Mouse (Mus musculus) layer of hippocampus, postnatal 10 days (tissue): ENCODE results near the gene Tmem186. TPM values are rescaled to one million over a fixed set of nuclear protein-coding genes. Genes with fewer than 3 reads are reported as not detected.

Experiments used
- DNase-seq, 2 experiments: peaks; one replicate each; pipeline ENCODE4 v3.0.0; 2021; ENCODE audit warnings: low spot score in 2 of 2
- microRNA-seq, 2 experiments: library from miRNA; unstranded; fragments of <30 nt; microRNA quantifications; one replicate each; pipeline ENCODE4 v1.2.0; 2021
- total RNA-seq, 2 experiments: library from RNA; stranded (reverse); gene quantifications; 2 replicates each; pipeline ENCODE4 v1.2.3; 2021

Tmem186 gene
- total RNA-seq, 2 experiments from 2014 or later, result 10.9 to 11.1 TPM

DNA sequence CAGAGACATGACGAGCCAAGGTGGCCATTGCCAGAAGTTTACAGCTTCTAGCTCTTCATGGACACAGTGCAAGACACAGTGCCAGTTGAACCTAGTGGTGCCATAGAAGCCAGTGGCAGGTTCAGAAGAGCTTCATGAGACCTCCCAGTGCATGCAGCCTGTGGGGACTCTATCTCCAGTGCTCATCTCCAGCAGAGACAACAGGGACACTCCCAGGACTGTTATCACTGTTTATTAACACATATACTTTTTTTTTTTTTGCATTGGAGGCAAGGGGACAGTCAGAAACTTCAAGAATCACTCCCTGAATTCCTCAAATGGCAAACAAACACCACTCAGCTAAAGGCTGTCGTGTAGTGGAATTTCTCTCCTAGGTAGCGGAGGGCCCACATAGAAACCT is 24.1 kb downstream of the Tmem186 start:
- no peak for DNase-seq

DNA sequence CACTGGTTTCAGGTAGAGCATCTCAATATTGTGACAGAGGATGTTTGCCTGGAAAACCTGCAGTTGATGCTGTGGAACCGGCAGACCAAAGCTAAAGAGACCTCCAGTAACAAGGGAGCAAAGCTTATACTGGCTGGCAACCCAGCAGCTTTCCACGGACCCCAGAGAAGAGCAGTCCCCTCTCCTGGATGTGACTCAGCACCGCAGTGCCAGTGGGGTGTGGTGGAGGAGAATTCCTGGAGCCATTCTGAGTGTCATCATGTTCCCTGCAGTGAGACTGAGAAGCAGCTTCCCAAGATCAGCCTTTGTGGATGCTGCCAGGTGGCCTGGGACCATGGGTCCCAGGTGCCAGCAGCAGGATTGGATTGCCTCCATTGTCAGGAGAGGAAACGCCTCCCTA is 24.5 kb downstream of the Tmem186 start:
- no peak for DNase-seq

DNA sequence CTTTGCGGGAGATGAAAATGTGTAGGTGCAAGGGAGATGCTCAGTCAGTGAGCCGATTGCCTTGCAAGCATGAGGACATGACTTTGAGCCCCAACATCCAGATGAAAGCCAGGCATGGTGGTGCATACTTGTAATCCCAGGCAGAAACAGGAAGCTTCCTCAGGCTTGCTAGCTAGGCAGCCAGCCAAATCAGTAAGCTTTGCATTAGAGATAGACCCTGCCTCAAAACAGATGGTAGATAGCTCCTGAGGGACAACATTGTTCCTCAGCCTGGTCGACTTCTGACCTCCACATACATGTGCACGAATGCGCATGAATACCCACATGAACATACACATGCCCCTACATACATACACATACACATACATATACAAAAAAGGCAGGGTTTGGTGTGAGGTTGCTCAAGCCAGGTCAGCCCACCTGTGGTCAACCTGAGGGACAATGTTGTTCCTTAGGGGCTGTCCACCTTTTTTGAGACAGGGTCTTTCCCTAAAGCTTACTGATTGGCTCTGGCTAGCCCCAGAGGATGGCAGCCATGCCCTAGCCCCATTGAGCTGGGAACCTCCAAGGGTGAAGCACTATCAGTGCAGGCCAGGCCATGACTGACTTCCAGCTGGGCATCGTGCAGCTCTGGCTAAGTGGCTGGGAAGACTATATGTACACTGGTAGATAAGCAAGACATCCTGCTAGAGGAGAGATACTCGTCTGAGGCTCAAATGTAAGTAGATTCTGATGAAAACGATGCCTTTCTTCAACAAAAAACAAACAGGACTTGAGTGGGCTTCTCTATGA is 25.1 kb downstream of the Tmem186 start:
- DNase-seq, result no peak

DNA sequence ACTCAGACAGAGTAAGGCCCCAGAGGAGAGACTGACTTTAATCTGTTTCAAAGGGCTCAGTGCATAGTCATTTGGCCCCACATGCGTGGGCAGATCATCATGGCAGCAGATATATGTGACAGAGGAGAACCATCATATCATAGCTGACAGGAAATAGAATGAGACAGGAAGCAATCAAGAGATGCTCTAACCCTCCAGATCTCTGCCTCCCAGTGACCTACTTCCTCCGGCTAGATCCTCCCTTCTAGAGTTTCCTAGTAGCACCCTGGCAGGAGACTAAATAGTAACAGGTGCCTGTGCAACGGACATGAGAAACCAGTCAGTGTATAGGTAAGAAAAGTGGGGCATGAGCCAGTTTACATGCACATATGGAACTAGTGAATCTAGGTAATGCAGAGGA is 27.1 kb downstream of the Tmem186 start:
- no peak for DNase-seq

DNA sequence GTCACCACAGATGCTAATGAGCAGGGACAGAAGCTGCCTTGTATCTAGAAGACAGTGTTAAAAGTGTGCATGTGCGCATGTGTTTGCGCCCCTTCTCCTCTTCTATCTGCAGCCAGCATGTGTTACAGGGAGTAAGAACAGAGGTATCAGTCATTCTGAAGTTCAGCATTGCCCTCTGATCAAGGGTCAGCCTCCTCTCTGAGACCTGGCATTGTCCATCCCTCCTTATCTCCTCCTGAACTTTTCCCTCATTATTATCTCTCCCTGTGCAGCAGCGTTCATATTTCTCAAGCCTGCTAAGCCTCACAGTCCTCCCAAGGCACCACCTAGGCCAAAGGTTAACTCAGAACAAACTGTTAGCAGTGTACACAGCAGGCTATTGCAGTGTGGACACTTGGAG is 33.7 kb downstream of the Tmem186 start:
- DNase-seq, result no peak

DNA sequence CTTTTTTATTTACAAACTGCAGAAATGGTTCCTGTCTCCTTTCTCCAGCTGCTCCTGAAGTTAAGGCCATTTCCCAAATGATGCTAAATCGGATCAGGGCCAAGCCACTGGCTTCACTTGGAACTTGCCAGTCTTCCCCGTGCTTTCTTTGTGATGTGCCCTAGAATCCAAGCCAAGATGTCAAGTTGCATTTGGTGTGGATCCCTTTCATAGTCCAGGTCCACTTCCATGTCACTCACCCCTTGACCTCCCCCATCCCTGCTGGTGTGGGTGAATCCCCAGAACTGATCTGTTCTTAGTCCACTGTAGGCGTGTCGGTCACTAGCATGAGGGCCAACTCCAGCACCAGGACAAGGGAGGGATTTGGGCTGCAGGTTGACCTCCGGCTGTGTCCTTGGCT is 40.0 kb downstream of the Tmem186 start:
- no peak for DNase-seq

DNA sequence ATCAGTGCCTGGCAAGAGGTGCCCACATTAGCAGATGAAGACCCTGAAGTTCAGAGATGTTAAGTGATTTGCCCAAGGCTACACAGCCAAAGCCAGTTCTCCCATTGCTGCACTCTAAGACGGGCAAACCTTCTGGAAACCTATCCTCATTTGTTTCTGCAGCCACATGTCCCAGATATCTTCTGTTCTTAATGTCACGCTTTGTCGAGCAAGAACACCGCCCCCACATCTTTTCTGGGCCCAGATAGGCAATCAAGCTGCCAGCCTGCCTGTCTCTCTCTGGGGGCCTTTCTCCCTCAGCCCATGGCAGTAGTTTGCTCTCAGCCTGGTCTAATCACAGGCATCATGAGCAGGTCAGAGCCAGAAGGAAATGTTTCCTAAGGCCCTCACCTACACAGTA is 41.2 kb downstream of the Tmem186 start:
- DNase-seq, result no peak

DNA sequence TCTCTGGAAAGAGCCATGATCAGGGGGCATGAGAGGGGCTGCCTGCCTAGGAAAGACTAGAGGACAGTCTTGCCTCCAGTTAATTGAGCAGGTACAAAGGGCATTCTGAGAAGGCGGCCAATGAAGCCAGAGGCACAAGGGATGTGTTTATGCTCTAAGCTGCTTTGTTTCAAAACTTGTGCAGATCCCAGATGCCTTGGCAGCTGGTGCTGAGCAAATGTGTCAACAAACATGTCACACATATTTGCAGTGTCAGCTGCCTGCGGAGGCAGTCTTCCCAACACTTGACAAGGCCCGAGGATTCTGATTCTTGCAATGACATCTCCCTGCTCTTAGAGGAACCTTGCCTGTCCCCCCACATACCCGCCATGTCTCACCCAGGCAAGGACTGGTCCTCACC is 42.1 kb downstream of the Tmem186 start:
- DNase-seq, result peak; percentile 64 to 71

DNA sequence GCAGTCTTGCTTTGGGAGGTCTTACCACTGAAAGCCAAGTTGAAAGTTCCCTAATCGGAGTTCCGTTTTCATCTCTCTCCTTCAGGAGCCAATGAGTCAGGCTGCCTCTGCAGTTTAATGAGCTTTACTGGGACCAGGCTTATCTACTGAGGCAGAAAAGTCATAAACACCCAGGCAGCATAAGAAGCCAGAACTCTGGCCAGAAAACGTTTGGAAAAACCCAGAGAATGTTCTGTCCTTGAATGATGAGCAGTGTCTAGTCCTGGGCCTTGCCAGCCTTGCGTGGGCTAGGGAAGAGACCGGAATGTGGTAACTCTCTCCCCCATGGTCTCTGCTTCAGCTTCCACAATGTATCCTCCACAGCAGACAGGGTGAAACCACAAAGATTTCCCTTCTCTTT is 52.5 kb downstream of the Tmem186 start:
- DNase-seq, result no peak

DNA sequence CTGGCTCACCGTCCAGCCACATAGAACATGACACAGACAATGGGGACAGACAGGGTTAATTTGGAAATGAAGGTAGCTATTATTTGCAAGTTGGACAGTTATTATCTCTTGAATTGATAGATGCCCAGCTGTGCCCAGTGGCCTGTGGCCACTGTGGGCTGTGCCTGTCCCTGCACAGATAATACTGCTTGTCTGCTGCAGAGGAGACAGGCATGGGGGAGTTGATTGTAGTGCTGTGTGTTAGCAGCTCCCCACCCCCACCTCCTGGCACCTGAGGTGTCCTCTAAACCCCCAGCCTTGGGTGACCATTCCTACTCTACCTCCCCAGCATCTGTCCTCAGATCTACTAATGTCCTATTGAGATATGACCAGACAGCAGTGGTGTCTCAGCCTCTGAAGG is 53.3 kb downstream of the Tmem186 start:
- DNase-seq, result no peak

Small RNAs within 50 kb of the gene (microRNA-seq; reads per million reads assigned to microRNA genes)
- 0 reads per million in 2 experiments for gene Gm22137

Other genes starting within 250 kb of the Tmem186 start
- 10 to 100 TPM; 11.3 to 12.0 TPM for gene Tmem114, start 212.6 kb downstream of the Tmem186 start, total RNA-seq
- 10 to 100 TPM; 35.8 to 38.8 TPM for gene Mettl22, start 166.9 kb downstream of the Tmem186 start, total RNA-seq
- 100 to 1,000 TPM; 107 to 117 TPM for gene Abat, start 124.3 kb downstream of the Tmem186 start, total RNA-seq
- 10 to 100 TPM; 32.3 to 32.5 TPM for gene Pmm2, start within 50 bp of the Tmem186 start, total RNA-seq
- 10 to 100 TPM; 21.8 to 22.1 TPM for gene Carhsp1, start 34.4 kb upstream of the Tmem186 start, total RNA-seq
- not detected for gene Gm5767, start 43.1 kb upstream of the Tmem186 start, total RNA-seq
- 100 to 1,000 TPM; 153 to 157 TPM for gene Usp7, start 154.6 kb upstream of the Tmem186 start, total RNA-seq
- 100 to 1,000 TPM; 119 to 135 TPM for gene 1810013L24Rik, start 192.4 kb upstream of the Tmem186 start, total RNA-seq